Mouse (Mus musculus) Patski (cell line): ENCODE measurements around the gene Hist1h2bg. TPM values are rescaled to one million over a fixed set of nuclear protein-coding genes. Genes with fewer than 3 reads are reported as not detected.
"Not testable (repeated sequence)": the region's sequence is repeated elsewhere in the genome, so short reads cannot be mapped to it uniquely, and the experiment has no call there.

Experiments used
- ATAC-seq: fragments of 100-300 bp; one replicate; pipeline ENCODE4 v1.8.0; 2021
- CTCF ChIA-PET: fragments of 350-600 bp; sonication (Branson Sonifier 250); formaldehyde crosslinking; loops from one replicate; lab custom pipeline; 2022; ENCODE audit warnings: inconsistent platforms; lab: Charles Lee
- POLR2A ChIA-PET: fragments of 350-600 bp; sonication (Branson Sonifier 250); formaldehyde crosslinking; loops from one replicate; lab custom pipeline; 2022; ENCODE audit warnings: antibody characterized with exemption, inconsistent platforms; lab: Charles Lee
- DNase-seq: peaks from one replicate; pipeline ENCODE4 v3.0.0-alpha.2; 2011; ENCODE audit warnings: low read depth, low spot score
- H3K27me3 ChIP-seq: fragments of 371-371 bp; one replicate; pipeline ENCODE4 v1.5.1; 2021
- CTCF ChIP-seq: fragments of 100-300 bp; IDR thresholded peaks from one replicate; pipeline ENCODE4 v1.5.1; 2021
- in situ Hi-C: fragments of 300-500 bp; cut with MboI; formaldehyde crosslinking; loops from 3 replicates; pipeline ENCODE4 v1.11.1; 2018; ENCODE audit warnings: low pct_unique_long_range_greater_than_20kb, mixed read lengths
- polyA plus RNA-seq: library from polyadenylated mRNA; unstranded; gene quantifications from one replicate; pipeline ENCODE4 v1.2.3, GENCODE M21; 2021

Hist1h2bg gene
- polyA plus RNA-seq, 1 experiment from 2014 or later = 12.9 TPM

DNA sequence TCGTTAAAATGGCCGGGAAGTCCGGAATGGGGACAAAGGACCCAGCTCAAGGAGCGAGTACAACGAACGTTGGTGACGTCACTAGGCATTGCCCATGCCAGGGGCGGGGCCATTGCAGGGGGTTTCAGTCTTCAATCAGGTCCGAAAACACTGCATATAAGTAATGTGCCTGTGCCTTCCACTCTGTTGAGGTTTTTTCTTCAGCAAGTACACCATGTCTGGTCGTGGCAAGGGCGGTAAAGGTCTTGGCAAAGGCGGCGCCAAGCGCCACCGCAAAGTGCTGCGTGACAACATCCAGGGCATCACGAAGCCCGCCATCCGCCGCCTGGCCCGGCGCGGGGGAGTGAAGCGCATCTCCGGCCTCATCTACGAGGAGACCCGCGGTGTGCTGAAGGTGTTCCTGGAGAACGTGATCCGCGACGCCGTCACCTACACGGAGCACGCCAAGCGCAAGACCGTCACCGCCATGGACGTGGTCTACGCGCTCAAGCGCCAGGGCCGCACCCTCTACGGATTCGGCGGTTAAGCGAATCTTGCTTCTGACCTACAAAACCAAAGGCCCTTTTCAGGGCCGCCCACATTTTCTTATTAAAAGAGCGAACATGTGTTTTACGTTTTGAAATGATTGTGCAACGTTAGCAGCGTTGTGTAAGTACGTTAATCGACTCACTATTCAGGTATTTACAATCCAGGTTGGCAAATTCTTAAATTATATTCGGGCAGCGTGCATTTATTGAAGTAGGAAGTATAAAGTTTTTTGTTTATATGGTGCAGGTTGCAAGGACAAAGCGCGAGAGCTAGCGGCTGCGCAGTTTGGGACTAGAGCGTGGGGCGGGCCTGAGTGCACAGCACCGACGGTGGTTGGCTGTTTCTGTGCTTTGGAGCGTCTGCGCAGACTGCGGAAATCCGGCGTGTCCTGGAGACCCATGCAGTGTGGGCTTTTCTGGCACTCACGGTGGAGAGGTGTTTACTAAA, 40.0 kb upstream of the Hist1h2bg start, which contains the start of gene Hist1h4h:
Gene Hist1h4h, plus strand, starts transcription at position 150 of the 975 bp plus-strand sequence.
- POLR2A ChIA-PET = interaction anchor here (0.6 kb wide), 1 partner anchor 1793 kb away, joined by 3 read pairs; no protein-coding TSS in a partner anchor
- in situ Hi-C loops = loop anchor here (5.0 to 10.0 kb wide), 3 partner anchors 66 to 1816 kb away; partner anchors contain the start of genes Hist1h2ag, Hist1h2ai, Hist1h2bj and Hist1h2bl
- no peaks in the 10 kb centered on the region for H3K27me3 ChIP-seq
- CTCF ChIA-PET = no interaction called here
- DNase-seq (peak; percentile 92), ATAC-seq (peak; percentile 68)
- TF ChIP-seq CTCF = no peak

GRCm38 (mm10) chr13:23532262-23533075, 38.7 kb upstream of the Hist1h2bg start:
- no peaks in the 10 kb centered on the region for H3K27me3 ChIP-seq
- ATAC-seq (no peak), DNase-seq (no peak)
- TF ChIP-seq CTCF = no peak
- ChIA-PET CTCF (no interaction called here), POLR2A (interaction anchor here (0.6 kb wide), 1 partner anchor 1794 kb away, joined by 3 read pairs; no protein-coding TSS in a partner anchor)
- in situ Hi-C loops = loop anchor here (5.0 to 10.0 kb wide), 3 partner anchors 65 to 1818 kb away; partner anchors contain the start of genes Hist1h2ag, Hist1h2ai, Hist1h2bj and Hist1h2bl

GRCm38 (mm10) chr13:23533560-23534367, 37.4 kb upstream of the Hist1h2bg start, which contains the start of gene Hist1h2af:
Gene Hist1h2af (plus strand): TSS chr13:23533906.
- DNase-seq, H3K27me3 ChIP-seq: not testable (repeated sequence)
- in situ Hi-C loops = loop anchor here (5.0 to 10.0 kb wide), 3 partner anchors 64 to 1819 kb away; partner anchors contain the start of genes Hist1h2ag, Hist1h2ai, Hist1h2bj and Hist1h2bl
- ChIA-PET POLR2A (interaction anchor here (0.7 kb wide), 1 partner anchor 57 kb away, joined by 3 read pairs; no protein-coding TSS in a partner anchor), CTCF (interaction anchor here (1.1 to 1.6 kb wide), 2 partner anchors 9 to 20 kb away, joined by 4 to 6 read pairs; partner anchors contain the start of gene Hist1h2bh)
- peak; percentile 52 for ATAC-seq

DNA sequence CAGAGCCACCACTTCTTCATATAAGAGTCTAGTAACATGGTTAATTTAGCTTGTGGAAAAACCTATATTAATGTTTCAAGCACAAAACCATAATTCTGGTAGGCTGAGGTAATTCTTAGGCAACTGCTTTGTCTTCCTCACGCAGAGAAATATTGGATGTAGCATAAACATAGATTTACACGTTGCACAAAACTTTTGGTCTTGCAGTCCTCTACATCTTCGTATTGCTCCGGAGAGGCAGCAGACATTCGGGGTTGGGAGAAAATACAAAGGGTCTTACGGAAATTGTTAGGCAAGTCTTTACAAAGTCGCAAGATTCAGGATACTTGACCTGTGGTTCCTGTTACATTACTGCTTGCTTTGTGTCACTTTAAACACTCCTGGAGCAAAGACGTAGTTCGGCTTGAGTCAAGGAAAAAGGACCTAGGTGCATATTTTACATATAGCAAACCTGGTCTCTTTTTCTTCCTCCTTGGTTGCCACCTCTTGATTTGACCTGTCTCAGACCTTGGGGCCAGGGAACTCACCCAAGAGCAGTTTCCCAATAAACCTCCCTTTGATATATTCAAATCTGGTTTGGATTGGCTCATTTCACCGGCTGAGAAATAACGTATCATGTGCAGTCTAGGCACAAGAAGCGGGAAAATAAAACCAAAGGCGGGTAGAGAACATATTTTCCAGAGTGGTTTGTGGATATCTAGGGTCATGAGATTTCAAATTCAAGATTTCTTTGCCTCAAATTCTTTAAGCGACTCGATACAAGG, 36.6 kb upstream of the Hist1h2bg start:
- H3K27me3 ChIP-seq = no peaks in the 10 kb centered on the region
- DNase-seq (no peak), ATAC-seq (peak; percentile 19)
- no peak for TF ChIP-seq CTCF
- in situ Hi-C loops = loop anchor here (5.0 to 10.0 kb wide), 3 partner anchors 63 to 1820 kb away; partner anchors contain the start of genes Hist1h2ag, Hist1h2ai, Hist1h2bj and Hist1h2bl
- ChIA-PET CTCF (interaction anchor here (1.1 to 1.6 kb wide), 2 partner anchors 9 to 20 kb away, joined by 4 to 6 read pairs; partner anchors contain the start of gene Hist1h2bh), POLR2A (interaction anchor here (0.6 kb wide), 1 partner anchor 48 kb away, joined by 3 read pairs; no protein-coding TSS in a partner anchor)

DNA sequence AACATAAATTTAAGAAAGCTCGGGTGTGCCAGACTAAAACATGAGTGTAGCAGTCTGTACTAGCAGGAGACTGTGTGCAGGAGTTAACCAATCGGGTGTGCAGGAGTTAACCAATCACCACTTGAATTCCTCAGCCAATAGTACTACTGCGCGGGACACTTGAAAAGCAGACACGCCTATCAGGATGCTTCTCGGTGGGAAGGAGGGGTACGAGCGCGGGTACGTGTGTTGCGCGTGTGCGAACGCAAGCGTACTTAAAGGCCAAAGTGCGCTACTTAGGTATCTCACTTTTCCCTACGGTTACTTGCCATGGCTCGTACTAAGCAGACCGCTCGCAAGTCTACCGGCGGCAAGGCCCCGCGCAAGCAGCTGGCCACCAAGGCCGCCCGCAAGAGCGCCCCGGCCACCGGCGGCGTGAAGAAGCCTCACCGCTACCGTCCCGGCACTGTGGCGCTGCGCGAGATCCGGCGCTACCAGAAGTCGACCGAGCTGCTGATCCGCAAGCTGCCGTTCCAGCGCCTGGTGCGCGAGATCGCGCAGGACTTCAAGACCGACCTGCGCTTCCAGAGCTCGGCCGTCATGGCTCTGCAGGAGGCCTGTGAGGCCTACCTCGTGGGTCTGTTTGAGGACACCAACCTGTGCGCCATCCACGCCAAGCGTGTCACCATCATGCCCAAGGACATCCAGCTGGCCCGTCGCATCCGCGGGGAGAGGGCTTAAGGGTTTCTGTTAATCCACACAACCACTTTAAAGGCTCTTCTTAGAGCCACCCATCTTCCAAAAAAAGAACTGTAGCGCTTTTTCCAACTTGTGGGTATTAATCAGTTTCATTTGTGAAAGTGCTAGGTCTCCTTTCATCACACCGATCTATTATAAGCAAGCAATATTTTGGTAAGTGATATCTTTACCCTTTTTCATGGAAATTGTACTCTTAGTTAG, 35.8 kb upstream of the Hist1h2bg start, which contains the start of gene Hist1h3g:
Gene Hist1h3g, plus strand, starts transcription at position 286 of the 939 bp plus-strand sequence.
- CTCF ChIA-PET, DNase-seq, H3K27me3 ChIP-seq: not testable (repeated sequence)
- ATAC-seq = peak; percentile 61
- in situ Hi-C loops = loop anchor here (10.0 kb wide), 1 partner anchor 1821 kb away; the partner anchor contains the start of genes Hist1h2ai, Hist1h2bl and Hist1h3h
- POLR2A ChIA-PET = interaction anchor here (0.6 kb wide), 1 partner anchor 47 kb away, joined by 3 read pairs; no protein-coding TSS in a partner anchor

DNA sequence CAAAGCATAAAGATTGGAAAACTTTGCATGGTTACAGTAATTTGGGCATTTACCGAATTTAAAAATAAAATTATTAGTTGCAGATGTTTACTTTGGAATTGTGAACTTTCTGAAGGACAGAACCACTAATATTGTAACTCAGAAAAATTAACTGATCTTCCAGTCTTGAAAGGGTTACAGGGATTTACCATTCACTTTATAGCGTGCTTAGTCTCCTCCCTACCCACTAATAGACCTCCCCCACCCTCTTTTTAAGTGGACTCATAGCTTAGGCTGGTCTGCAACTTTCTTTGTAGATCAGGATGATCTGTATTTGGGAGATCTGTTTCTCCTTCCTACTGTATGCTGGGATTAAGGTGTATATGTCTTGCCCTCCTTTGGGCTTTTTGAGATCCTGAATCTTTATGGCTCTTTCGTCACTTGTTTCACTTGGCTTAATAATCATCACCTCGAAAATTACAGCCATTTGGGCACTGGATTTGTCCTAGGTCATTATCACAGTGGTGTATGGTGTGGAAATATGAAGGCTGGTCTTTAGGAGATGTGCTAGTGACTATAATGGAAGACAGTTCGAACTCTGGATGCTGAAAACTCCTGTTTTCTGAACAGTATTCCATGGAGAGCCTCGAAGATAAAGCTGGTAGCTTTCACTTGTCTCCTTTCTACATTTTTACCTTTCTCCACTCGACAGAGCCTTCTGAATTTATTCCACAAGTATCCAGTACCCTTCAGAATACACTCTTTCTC, 34.9 kb upstream of the Hist1h2bg start:
- no peak for TF ChIP-seq CTCF
- no peak for DNase-seq
- in situ Hi-C loops = loop anchor here (10.0 kb wide), 1 partner anchor 1821 kb away; the partner anchor contains the start of genes Hist1h2ai, Hist1h2bl and Hist1h3h
- POLR2A ChIA-PET = no interaction called here
- ATAC-seq = no peak
- CTCF ChIA-PET = no interaction called here
- no peaks in the 10 kb centered on the region for H3K27me3 ChIP-seq
